Mouse (Mus musculus): ENCODE measurements around the gene Ppp1r13l.

- TF ChIP-seq CTCF (IDR thresholded peaks at IDR 0.05; ENCODE audit: low read depth, low read length) (no peak), POLR2A (IDR thresholded peaks at IDR 0.05; ENCODE audit: borderline replicate concordance, low read depth, low read length) (no peak)
Measured at GRCm38 (mm10) chr7:19381377-19382165, 22.0 kb downstream of the Ppp1r13l start, which contains the start of gene Ercc2.

All from bone marrow macrophage, adult 2 months (primary cell).